Mouse (Mus musculus) left cerebral cortex, adult 8-10 months (tissue): Measurements from ENCODE around the gene Nat8f1. TPM values are rescaled to one million over a fixed set of nuclear protein-coding genes. Genes with fewer than 3 reads are reported as not detected.

ENCODE experiments used
- total RNA-seq, 4 experiments: library from RNA; stranded (reverse); gene quantifications; 2 replicates each; pipeline ENCODE4 v1.2.4; 2022

The Nat8f1 gene
- total RNA-seq, 4 experiments from 2014 or later: 21.8 to 24.5 (median 22.0) TPM

Other genes starting within 250 kb of the Nat8f1 start
- 1 to 10 TPM; 3.1 to 5.5 (median 4.7) TPM for gene Nat8f7, start 202.5 kb downstream of the Nat8f1 start, total RNA-seq
- gene Nat8f3, start 149.9 kb downstream of the Nat8f1 start, total RNA-seq: 1 to 10 TPM; 2.0 to 5.3 (median 3.6) TPM
- gene Nat8f6, start 94.7 kb downstream of the Nat8f1 start, total RNA-seq: 1 to 10 TPM in 3 of 4 experiments, under 1 TPM in 1; 0.80 to 4.6 (median 2.4) TPM
- 1 to 10 TPM; 4.1 to 6.0 (median 4.7) TPM for gene Nat8f5, start 94.7 kb downstream of the Nat8f1 start, total RNA-seq
- 1 to 10 TPM; 3.5 to 6.1 (median 4.8) TPM for gene Nat8, start 83.6 kb downstream of the Nat8f1 start, total RNA-seq
- 1 to 10 TPM; 2.4 to 3.7 (median 3.4) TPM for gene Nat8f2, start 46.5 kb downstream of the Nat8f1 start, total RNA-seq
- gene Nat8f4, start 10.8 kb downstream of the Nat8f1 start, total RNA-seq: 1 to 10 TPM; 6.9 to 8.3 (median 7.7) TPM
- 10 to 100 TPM; 61.0 to 72.7 (median 62.6) TPM for gene Tprkb, start 3.8 kb downstream of the Nat8f1 start, total RNA-seq
- 10 to 100 TPM; 56.1 to 65.9 (median 61.6) TPM for gene Dusp11, start 46.0 kb upstream of the Nat8f1 start, total RNA-seq
- gene Figla, start 100.5 kb upstream of the Nat8f1 start, total RNA-seq: not detected
- gene Add2, start 113.0 kb upstream of the Nat8f1 start, total RNA-seq: 100 to 1,000 TPM; 200 to 222 (median 215) TPM